Mouse (Mus musculus) lung, embryonic 14.5 days (tissue): ENCODE results near the gene Ephb1. TPM values are rescaled to one million over a fixed set of nuclear protein-coding genes. Genes with fewer than 3 reads are reported as not detected.

Experiments used
- ATAC-seq: fragments of 200-750 bp; cut with Nextera tagmentation; 2 replicates; pipeline ENCODE4 v1.8.0; 2017; ENCODE audit warnings: mild to moderate bottlenecking, moderate TSS enrichment, moderate library complexity; ENCODE audit not compliant: insufficient read depth
- DNase-seq: peaks from one replicate; pipeline ENCODE4 v3.0.0-alpha.2; 2015
- H3K27ac ChIP-seq: fragments of 300-500 bp; sonication (generic); 2 replicates; pipeline ENCODE4 v1.5.1; 2014; ENCODE audit warnings: low read depth, mild to moderate bottlenecking, moderate library complexity
- H3K27me3 ChIP-seq: fragments of 300-500 bp; sonication (generic); 2 replicates; pipeline ENCODE4 v1.6.1; 2014; ENCODE audit warnings: low read length, control low read depth; ENCODE audit not compliant: insufficient read depth
- H3K36me3 ChIP-seq: fragments of 300-500 bp; sonication (generic); 2 replicates; pipeline ENCODE4 v1.6.1; 2014; ENCODE audit warnings: control low read depth; ENCODE audit not compliant: insufficient read depth
- H3K4me1 ChIP-seq: fragments of 300-500 bp; sonication (generic); 2 replicates; pipeline ENCODE4 v1.6.1; 2014; ENCODE audit warnings: antibody characterized with exemption, control low read depth; ENCODE audit not compliant: insufficient read depth
- H3K4me2 ChIP-seq: fragments of 300-500 bp; sonication (generic); 2 replicates; pipeline ENCODE4 v1.6.1; 2014; ENCODE audit warnings: mild to moderate bottlenecking
- H3K4me3 ChIP-seq: fragments of 300-500 bp; sonication (generic); 2 replicates; pipeline ENCODE4 v1.5.1; 2014; ENCODE audit warnings: low read depth, low read length
- H3K9ac ChIP-seq: fragments of 300-500 bp; sonication (generic); 2 replicates; pipeline ENCODE4 v1.6.1; 2014
- H3K9me3 ChIP-seq: fragments of 300-500 bp; sonication (generic); 2 replicates; pipeline ENCODE4 v1.6.1; 2016; ENCODE audit warnings: low read depth, low read length, control low read depth
- CTCF ChIP-seq: IDR thresholded peaks from 2 replicates; pipeline ENCODE4 v1.5.1; 2016; ENCODE audit warnings: antibody characterized with exemption, low read depth
- whole genome bisulfite sequencing: fragments of 180-500 bp; shearing (Covaris S2); extraction: QIAGEN DNeasy Blood & Tissue Kit; methylation state at CpG from one replicate; pipeline ENCODE4 v1.1.7; 2014; 5-methylcytosine and 5-hydroxymethylcytosine counted together
- polyA plus RNA-seq: library from polyadenylated mRNA; unstranded; fragments of >200 nt; fragmentation: Nextera tagmentation; extraction: Ambion mirVana; gene quantifications from 2 replicates; pipeline ENCODE4 v1.2.1, GENCODE M21; 2014

The Ephb1 gene
- polyA plus RNA-seq, 1 experiment from 2014 or later = 1.6 TPM

DNA sequence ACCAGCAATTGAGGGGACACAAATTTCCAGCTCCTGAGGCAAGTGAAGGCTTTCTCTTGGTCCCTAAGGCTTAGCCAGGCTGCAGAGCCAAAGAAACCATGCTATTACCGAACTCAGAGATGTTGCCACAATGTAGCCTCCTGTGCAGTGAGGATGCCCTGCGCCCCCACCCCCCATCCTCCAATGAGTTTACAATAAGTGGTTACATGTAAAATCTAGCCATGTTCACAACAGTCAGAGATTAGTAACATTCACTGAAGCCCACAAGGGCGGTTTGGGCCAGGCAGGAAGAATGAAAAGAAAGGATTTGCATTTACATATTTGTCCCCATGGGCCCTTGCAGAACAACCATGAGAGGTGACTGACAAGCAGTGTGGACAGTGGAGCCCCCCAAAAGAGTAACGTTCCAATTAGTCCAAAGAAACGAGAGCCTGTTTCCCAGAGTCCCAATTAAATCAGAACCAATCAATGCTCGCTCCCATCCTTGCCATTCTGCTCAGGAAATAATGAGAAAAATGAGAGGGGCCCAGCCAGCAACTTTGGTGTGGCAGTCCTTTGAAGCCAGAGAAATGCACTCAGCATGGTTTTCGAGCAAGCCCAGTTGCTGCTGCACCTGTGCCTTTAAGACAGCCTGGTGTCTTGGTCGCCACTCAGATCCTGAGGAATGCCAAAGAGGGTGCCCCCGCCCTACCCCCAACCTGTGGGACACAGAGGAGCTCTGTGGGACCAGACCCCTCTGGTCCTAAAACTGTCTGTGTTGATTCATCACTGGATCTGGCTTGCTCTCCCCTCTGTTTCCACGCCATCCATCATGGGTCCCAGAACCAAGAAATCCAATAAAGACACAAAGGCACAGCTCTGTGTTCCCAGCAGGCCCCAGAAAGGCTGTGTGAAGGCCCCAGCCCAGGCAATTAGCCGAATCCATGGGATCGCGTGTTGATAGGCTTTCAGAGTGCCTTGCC, 161.5 kb downstream of the Ephb1 start:
- no peak overlapping the region for H3K9ac ChIP-seq
- no peaks in the 10 kb centered on the region for H3K9me3 ChIP-seq
- ATAC-seq = no peak
- no peak overlapping the region for H3K4me3 ChIP-seq
- 65% methylated on average over 13 of the region's 13 CpGs for WGBS
- H3K36me3 ChIP-seq = no peaks in the 10 kb centered on the region
- no peak overlapping the region for H3K4me2 ChIP-seq
- H3K27ac ChIP-seq = no peak overlapping the region
- DNase-seq = no peak
- H3K4me1 ChIP-seq = no peaks in the 10 kb centered on the region
- H3K27me3 ChIP-seq = no peaks in the 10 kb centered on the region
- TF ChIP-seq CTCF = no peak

DNA sequence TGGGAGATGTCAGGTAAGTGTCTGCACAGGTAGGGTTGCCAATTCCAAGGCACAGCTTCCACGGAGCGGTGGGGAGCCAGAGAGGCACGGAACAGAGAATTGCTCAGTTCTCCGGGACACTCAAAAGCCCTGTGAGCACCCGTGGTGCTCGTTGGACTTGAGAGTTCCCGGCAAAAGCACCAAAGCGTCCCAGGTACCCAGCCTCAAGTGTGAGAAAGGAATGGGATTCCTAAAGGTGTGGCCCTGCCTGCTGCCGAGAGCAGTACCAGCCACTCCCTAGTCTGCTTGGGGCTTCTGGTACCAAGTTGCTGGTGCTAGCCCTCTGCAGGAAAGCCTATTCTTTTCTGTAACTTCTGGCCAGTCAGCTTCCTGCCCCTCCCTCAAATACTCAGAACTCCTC, 164.4 kb downstream of the Ephb1 start:
- DNase-seq (no peak), ATAC-seq (no peak)
- H3K36me3 ChIP-seq = no peaks in the 10 kb centered on the region
- H3K27me3 ChIP-seq = no peaks in the 10 kb centered on the region
- no peak overlapping the region for H3K9ac ChIP-seq
- no peak overlapping the region for H3K4me3 ChIP-seq
- no peak overlapping the region for H3K27ac ChIP-seq
- H3K9me3 ChIP-seq = no peaks in the 10 kb centered on the region
- no peak overlapping the region for H3K4me2 ChIP-seq
- H3K4me1 ChIP-seq = no peaks in the 10 kb centered on the region
- WGBS = 66% methylated on average over 9 of the region's 9 CpGs
- no peak for TF ChIP-seq CTCF

DNA sequence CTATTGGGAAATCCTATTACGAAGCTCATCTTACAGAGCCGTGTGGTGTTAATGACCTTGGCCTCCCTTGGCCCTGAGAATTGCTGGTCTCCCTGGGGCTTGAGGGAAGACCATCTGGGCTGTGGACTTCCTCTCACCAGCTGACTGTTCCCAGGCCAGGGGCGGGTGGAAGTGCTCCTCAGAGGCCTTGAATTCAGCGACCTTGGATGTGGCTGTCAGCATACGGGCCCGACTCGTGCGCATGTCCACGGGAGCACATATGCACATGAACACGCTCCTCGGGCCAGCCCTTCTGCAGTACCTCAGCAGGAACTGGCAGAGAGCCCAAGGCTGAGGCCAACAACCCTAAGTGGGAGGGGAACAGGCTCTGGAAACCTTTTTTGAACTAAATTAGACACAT, 165.1 kb downstream of the Ephb1 start:
- H3K9me3 ChIP-seq = no peaks in the 10 kb centered on the region
- no peak overlapping the region for H3K4me2 ChIP-seq
- no peaks in the 10 kb centered on the region for H3K27me3 ChIP-seq
- 41% methylated on average over 11 of the region's 11 CpGs for WGBS
- H3K27ac ChIP-seq = no peak overlapping the region
- H3K9ac ChIP-seq = no peak overlapping the region
- TF ChIP-seq CTCF = no peak
- H3K4me1 ChIP-seq = no peaks in the 10 kb centered on the region
- ATAC-seq (peak; percentile 44; the same call in 1 of the 2 replicates), DNase-seq (peak; percentile 69)
- H3K4me3 ChIP-seq = no peak overlapping the region
- no peaks in the 10 kb centered on the region for H3K36me3 ChIP-seq

GRCm38 (mm10) chr9:102183663-102184274, 170.7 kb downstream of the Ephb1 start:
- Histone ChIP-seq H3K4me1 (no peaks in the 10 kb centered on the region), H3K27me3 (no peaks in the 10 kb centered on the region), H3K36me3 (no peaks in the 10 kb centered on the region), H3K9me3 (no peaks in the 10 kb centered on the region), H3K27ac (no peak overlapping the region), H3K9ac (no peak overlapping the region), H3K4me3 (no peak overlapping the region), H3K4me2 (peak overlapping the region; percentile 27; the same call in 1 of the 2 replicates)
- no peak for TF ChIP-seq CTCF
- 40% methylated on average over 22 of the region's 22 CpGs for WGBS
- peak; percentile 34 for DNase-seq
- no peak for ATAC-seq

DNA sequence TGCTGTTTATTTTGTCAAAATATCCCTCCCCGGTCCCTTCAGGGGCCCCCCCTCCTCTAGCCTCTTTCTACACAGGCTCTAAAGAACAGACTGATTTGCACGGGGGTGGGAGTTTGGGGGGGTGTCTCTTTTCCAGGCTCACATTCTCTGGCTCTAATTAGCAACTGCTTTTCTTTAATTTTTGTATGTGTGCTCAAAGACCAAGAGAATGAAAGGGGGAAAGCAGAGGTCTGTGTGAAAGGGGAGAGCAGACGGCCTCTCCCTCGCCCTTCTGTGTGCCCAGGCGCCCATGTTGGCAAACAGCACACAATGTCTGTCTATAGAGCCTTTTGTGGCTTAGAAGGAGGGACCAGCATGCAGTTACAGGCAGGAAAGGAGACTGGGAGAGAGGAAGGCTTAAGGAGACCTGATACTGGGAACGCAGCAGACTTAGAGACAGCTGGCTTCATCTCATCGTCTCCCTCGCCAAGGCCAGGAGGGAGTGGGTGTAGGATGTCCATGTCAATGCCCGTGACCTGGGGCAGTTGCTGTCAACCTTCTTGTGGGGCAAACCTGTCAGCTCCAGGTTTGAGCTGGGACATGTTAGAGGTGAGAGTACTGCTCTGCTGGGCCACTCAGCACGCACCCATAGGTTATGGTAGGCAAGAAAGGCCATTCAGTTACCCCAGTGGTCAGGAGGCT, 172.5 kb downstream of the Ephb1 start:
- Histone ChIP-seq H3K9me3 (no peaks in the 10 kb centered on the region), H3K9ac (no peak overlapping the region), H3K27me3 (no peaks in the 10 kb centered on the region), H3K27ac (no peak overlapping the region), H3K36me3 (no peaks in the 10 kb centered on the region), H3K4me1 (no peaks in the 10 kb centered on the region), H3K4me3 (no peak overlapping the region), H3K4me2 (no peak overlapping the region)
- WGBS = 68% methylated on average over 10 of the region's 10 CpGs
- TF ChIP-seq CTCF = no peak
- ATAC-seq = no peak
- no peak for DNase-seq

DNA sequence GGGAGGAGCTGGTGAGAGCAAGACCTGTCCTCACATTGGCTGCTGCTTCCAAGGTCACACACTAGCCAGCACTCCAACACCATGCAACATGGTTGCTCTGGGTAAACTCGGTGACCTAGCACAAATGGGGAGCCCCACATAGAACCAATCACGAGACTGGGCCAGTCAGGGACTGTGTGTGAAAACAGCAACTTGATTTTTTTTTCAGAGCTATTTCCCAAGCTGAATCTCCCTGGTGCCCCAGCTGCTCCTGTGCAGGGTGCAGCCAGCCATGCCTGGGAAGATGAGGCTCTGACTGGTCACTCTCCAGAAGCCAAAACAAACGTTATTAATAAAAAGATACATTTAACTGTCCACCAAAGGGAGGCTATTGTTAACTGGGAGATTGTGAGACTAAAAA, 173.2 kb downstream of the Ephb1 start:
- Histone ChIP-seq H3K27me3 (no peaks in the 10 kb centered on the region), H3K4me3 (no peak overlapping the region), H3K4me1 (no peaks in the 10 kb centered on the region), H3K9ac (no peak overlapping the region), H3K9me3 (no peaks in the 10 kb centered on the region), H3K27ac (no peak overlapping the region), H3K4me2 (no peak overlapping the region), H3K36me3 (no peaks in the 10 kb centered on the region)
- no peak for ATAC-seq
- TF ChIP-seq CTCF = no peak
- no peak for DNase-seq
- WGBS = 36% methylated on average over 3 of the region's 3 CpGs

GRCm38 (mm10) chr9:102180486-102180885, 174.0 kb downstream of the Ephb1 start:
- H3K9ac ChIP-seq = no peak overlapping the region
- 42% methylated on average over 2 of the region's 2 CpGs for WGBS

More at GRCm38 (mm10) chr9:102180486-102180885, 174.0 kb downstream of the Ephb1 start:
- Histone ChIP-seq H3K4me2 (no peak overlapping the region), H3K27ac (no peak overlapping the region), H3K4me3 (no peak overlapping the region), H3K36me3 (no peaks in the 10 kb centered on the region), H3K9me3 (no peaks in the 10 kb centered on the region), H3K27me3 (no peaks in the 10 kb centered on the region), H3K4me1 (no peaks in the 10 kb centered on the region)
- no peak for TF ChIP-seq CTCF
- DNase-seq = no peak
- ATAC-seq = no peak
